Mouse (Mus musculus) spleen, postnatal 10 days (tissue): ENCODE results near the gene Pop7.

Experiments
- DNase-seq, 2 experiments: peaks; one replicate each; pipeline ENCODE4 v3.0.0; 2021 to 2022; ENCODE audit warnings: low spot score in 2 of 2

Pop7 gene

DNA sequence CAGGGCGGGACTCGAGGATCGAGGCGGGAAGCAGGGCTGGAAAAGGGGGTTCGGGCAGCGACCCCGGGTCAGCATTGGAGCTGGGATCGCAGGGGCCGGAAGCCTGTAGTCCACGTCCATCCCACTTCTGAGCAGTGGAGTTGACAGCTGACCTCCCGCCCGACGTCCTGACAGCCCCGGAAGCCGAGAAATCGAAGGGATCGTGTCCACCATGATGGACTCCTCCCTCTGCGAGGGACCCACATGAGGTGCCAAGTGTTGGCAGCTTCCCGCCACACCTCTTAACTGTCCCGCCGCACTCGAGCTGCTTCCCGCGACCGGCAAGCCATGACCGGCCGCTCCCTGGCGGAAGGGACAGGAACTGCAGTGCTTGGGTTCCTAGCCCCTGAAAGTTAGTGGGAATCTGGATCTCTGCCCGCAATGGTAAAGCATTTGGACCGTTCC, 371 bp upstream of the Pop7 start:
- DNase-seq = peak in 1 of 2 experiments; percentile 91

- no peak for DNase-seq
Measured at GRCm38 (mm10) chr5:137500186-137500585, 2.1 kb downstream of the Pop7 start.

DNA sequence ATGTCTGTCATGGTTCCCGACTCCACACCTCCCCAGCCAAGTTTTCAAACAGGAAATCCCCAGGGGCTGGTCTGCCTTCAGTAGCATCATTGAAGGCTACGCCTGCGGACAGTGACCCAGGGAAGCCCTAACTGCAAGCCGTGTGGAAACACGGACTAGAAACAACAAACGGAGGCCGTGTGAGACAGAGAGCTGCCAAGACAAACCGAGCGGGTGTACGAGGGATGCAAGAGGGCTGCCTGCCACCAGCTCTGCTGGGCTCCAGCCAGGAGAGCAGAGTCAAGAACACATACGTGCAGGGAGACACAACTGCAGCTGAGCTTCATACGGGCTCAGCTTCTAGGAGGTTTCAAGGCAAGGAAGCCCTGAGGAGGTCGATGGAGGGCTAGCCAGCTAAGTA, 8.5 kb downstream of the Pop7 start:
- no peak for DNase-seq

GRCm38 (mm10) chr5:137491559-137491958, 10.8 kb downstream of the Pop7 start:
- DNase-seq = no peak

GRCm38 (mm10) chr5:137487616-137488015, 14.7 kb downstream of the Pop7 start:
- DNase-seq = no peak

DNA sequence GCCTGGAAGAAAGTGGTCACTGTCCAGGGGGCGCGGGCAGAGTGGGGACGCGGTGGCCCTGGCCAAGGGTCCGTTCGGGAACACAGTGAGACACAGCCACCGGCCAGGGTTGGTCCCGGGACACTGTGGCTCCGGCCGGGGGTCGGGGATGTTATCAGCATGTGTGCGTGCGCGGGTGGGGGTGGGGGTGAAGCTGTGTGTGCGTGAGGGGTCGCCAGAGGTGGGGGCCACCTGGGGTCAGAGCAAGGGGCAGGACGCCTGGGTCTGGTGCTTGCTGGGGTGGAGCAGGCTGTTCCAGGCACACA, 16.5 kb downstream of the Pop7 start:
- no peak for DNase-seq

DNA sequence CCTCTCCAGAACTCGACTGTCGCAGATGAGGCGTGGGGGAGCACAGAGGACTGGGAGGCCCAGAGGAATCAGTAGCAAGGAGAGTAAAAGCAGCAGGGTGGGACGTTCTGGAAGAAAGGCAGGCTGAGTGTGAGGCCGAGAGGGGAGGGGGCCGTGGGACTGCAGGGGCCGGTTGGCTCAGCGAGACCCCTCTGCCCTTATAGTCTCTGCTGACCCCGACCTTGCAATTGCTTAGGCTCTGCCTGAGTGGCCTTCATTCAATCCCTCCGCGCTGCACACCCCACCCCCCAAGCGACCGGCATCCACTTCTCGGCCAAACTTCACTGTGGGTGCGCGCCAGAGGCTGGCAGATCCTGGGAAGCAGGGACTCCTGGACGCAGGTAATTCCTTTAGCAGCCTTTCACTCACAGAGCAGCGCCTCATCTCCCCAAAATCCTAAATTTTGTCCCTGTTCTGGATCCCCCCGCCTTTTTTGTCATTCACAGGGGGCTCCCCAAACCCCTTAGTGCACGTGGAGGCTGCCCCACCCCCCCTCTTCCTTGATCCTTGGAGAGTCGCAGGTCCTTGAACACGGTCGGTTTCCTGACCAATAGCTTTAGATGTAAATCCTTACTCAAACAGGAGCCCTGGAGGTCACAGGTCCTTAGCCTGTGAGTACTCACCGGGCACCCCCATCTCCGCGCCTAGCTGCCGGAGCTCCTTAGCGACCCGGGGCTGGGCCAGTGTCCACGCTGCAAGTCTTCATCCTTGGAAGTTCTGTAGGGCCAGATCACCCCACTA, 17.1 kb downstream of the Pop7 start:
- DNase-seq = no peak

DNA sequence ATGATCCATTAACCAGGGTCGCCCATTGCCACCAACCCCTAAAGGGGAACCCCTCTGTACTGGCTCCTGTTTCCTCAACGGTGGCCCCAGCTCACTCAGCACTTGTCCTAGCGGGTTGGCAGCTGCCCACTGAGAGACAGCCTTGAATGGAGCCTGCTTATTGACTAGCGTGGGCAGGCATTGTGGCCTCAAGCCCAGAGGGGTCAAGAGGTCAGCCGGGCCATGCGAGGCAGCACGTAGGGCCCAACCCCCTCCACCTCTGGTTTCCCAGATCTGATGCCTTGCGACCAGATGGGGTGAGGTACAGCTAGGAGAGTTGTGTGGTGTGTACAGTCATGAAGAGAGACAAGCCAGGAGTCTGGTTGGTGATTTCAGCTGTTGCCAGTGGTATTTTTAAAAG, 20.4 kb downstream of the Pop7 start:
- DNase-seq = no peak

GRCm38 (mm10) chr5:137481138-137481537, 21.2 kb downstream of the Pop7 start:
- DNase-seq = peak; percentile 43 to 71

DNA sequence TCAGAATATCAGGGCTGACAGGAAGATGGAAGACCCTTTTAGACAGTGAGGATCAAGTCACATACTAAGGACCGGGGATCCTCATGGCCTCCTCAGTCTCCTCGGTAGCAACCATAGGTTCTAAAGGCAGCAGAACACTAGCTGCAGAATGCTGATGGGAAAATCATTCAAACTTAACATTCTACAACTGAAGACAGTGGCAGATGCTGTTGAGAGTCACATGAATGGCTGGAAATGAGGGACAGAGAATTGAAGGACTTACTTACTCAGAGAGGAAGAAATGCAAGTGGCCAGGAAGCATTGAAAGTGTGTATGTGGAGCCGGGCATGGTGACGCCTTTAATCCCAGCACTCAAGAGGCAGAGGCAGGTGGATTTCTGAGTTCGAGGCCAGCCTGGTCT, 25.4 kb downstream of the Pop7 start, which contains the start of gene Zan:
Zan (minus strand) TSS at position 101 of the 400 bp plus-strand sequence.
- DNase-seq = no peak

DNA sequence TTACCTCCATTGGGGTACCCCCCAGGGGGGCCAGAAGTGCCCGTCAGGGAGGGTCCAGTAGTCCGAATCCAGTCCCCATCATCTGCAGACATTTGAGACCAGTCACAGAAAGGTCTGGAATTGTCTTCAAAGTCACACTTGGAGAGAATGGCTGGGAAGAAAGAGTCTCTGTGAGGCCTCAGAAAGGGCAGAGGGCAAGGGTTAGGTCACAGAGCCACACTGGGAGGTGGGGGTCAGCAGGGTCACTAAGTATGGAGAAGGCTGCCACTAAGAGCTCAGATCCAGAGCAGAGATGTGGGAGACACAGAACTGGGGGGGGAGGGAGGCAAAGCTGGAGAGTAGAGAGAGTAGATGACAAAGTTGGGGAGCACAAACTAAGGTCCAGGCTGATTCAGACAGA, 28.0 kb downstream of the Pop7 start:
- no peak for DNase-seq

DNA sequence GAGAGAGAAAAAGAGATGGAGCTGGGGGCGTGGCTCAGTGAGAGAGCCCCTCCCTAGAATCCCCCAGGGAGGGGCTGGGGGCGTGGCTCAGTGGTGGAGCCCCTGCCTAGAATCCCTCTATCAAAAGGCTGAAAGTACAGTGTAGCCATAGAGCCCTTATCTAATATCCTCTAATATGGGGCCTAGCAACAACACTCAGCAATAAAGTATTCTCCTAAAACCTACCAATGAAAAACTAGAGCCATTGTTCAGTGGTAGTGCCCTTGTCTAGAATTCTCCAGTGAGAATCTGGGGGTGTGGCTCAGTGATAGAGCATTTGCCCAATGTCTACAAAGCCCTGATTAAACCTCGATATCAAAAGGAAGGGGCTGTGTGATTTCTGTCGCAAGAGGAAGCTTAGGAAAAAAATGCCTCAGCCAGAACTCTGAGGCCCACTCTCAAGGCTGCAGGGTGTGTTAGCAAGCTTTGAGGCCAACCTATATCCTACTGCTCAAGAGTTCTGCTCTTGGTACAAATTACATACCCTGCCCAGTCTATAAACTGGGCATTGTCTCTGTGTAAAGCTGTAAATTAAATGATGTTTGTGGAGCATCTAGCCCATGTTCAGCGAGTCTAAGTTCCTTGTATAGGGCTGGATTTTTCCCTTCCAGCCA, 29.9 kb downstream of the Pop7 start:
- DNase-seq = no peak

GRCm38 (mm10) chr5:137466946-137467345, 35.4 kb downstream of the Pop7 start:
- no peak for DNase-seq

- no peak for DNase-seq
Measured at GRCm38 (mm10) chr5:137465049-137465448, 37.3 kb downstream of the Pop7 start.

DNA sequence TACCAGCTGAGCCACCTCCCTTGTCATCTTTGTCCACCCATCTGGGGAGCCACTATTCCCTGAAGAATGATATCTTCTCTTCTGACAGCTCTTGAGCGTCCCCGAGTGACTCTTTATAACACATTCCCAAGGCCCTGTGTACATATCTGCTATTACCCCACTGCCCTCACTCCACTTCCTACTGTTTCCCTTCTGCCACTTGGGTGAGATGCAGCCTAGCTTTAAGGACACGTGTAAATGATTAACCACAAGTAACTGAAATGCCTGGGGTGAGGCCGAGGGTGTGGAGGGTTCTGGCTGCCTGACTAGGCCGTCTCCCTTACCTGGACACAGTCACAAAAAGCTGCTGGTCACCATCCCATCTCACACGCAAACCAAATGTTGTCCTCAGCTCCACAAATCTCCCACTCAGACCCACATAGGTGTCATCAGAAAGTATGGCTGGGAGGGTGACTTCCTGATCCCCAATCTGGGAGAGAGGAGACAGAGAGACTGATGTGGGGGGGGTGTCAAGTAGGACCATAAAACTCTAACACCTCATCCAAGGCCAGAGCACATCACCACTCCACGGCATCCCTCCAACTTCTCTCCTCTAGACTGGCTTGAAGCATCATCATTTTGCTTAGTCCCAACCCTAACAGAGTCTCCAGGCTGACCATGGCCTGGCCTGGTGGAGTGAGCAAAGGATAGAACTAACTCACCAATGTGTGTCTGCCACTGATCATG, 46.3 kb downstream of the Pop7 start:
- no peak for DNase-seq

GRCm38 (mm10) chr5:137455206-137455605, 47.1 kb downstream of the Pop7 start:
- DNase-seq = no peak
